Mouse (Mus musculus) natural killer cell, adult 2 months (primary cell): ENCODE results near the gene A930009A15Rik.
A peak's percentile ranks its signal among the peaks of the same experiment; 100 is the strongest.

ENCODE experiments used
- DNase-seq, 2 experiments: peaks; one replicate each; pipeline ENCODE4 v3.0.0; 2022; ENCODE audit warnings: low spot score in 2 of 2

The A930009A15Rik gene

DNA sequence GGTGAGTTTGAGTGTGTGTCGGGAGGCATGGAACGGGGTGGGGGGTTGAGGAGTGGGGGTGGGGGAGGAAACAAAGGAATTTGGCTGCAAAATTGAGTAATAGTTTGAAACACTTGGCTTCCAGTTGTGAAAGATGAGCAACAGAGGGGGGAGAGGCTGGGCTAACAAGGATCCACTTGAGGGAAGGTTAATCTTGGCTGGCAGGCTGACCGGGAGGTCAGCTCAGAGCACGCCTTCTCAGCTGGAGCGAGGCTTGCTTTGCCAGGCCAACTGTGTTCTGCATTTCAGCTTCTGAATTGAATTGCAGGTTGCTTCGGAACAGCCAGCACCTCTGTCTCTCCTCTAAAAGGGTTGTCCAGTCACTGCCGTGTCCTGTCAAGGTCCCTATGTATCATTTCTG, 9.7 kb downstream of the A930009A15Rik start:
- no peak for DNase-seq

DNA sequence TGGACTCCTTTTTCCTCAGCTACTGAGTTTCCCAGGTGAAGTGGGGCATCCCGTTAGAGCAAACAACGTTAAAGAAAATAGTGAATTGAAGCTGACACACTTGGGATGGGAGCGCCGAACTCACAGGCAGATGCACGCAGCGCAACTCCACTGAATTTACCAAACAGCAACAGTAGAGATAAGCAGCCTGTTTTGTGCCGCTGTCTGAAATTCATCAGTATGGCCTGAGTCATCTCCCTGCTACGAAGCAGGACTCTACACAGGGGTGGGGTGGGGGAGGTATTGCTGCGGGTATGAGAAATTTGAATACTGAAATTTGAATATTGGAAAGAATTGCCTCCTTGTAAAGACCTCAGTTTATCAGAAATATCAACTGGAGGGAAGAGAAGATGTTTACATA, 12.2 kb downstream of the A930009A15Rik start:
- no peak for DNase-seq

DNA sequence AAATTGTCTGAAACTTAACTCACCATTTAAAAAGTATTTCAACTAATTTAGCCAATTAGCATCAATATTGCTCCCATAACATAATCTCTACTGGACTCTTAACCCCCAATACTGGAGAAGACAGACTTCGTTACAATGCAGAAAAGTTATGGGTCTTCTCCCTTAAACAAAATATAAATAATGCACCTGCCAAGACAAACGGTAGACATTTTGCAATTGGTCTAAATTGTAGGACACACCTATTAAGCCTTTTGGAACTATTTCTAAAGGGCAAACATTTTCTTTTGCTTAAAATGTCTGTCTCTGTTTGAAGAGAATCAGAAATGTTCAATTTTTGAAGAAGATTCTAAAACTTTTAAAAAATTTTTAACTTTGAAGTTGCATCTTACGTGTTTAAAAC, 13.3 kb downstream of the A930009A15Rik start:
- DNase-seq, result no peak

DNA sequence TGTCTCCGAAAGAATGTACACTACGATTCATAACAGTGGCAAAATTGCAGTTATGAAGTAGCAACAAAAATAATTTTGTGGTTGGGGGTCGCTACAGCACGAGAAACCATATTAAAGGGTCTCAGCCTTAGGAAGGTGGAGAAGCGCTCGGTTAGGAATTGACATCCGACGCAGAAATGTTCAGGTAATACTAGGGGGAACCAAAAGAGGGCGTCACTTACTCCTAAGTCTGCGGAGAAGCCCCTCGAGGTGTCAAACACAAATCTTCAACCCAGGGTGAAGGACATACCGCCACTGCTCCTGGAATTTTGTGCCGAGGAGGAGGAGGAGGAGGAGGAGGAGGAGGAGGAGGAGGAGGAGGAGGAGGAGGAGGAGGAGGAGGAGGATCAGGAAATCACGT, 14.9 kb downstream of the A930009A15Rik start:
- DNase-seq, result no peak

DNA sequence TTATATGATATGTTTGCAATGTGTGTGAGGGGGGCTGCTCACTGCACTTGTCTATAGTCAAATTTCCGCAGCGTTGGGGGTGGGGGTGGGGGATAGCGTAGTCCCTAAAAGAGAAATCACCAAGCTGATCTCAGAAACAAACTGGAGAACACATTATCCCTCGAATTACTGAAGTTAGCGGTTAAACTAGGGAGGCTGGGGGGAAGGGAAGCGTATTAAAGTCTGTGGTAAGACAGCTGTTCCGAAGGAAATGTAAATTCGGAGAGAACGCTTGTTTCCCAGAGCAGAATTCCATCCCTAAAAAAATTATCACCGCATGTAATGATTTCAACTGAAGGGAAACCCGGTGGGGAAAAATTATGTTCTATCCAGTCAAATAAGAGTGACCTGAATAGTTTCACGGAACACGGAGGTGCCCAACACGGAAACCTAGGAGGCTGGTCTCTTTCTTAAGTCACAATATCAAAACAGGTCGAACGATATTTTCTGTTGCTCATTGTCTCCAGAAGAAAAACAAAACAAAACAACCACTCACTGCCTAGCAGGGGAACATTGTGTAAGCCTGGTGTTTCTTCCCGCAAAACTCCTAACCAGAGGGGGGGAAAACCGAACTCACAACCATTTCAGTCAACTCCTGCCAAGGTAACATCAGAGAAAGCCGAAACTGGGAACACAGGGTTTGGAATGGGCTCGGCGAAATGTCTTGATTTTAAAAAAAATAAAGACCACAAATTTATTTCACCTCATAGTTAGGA, 15.9 kb downstream of the A930009A15Rik start:
- DNase-seq, result no peak

DNA sequence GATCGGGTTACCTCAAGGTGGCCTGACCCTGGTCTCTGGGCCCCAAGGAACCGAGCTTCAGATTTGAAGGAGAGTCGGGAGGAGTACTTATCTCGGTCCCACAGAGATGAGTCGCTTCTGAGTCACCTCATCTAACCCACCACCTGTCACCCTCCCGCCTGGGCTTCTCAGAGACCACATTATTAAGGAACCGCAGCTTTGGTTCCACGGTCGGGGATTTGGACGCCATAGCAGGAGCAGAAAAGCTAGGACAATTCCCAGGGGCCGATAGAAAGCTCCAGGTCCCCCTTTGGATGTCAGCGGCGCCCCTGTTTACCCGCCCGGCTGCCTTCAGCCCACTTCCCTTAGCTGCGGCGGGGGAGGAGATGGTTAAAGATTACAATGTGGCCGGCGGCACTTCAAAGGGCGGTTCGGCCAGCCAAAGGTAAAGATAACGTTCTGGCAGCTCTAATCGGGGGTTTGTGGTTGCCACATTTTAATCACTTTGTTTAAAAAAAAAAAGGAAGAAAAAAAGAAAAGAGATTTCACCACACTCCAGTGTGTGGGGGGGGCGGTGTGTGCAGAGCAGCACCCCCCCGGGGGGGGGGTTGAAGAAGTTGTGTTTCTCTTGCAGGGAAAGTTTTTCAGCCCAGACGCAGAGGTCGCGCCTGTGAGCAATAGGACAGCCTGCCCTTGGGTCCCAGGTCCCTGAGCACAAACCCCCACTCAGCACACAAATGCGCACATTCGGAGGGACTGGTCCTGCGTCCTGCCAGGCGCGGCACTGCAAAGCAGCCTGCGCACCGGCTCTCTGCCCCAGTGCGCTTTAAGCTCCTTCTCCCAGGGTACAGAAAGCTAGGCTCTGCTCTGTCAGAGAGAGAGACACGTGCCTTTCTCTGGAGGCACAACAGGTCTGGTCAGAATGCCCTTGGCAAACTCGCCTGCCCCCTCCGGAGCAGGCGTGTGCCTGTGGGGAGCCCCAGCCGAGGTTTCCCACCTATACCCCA, 16.8 kb downstream of the A930009A15Rik start:
- peak; percentile 44 to 61 for DNase-seq

DNA sequence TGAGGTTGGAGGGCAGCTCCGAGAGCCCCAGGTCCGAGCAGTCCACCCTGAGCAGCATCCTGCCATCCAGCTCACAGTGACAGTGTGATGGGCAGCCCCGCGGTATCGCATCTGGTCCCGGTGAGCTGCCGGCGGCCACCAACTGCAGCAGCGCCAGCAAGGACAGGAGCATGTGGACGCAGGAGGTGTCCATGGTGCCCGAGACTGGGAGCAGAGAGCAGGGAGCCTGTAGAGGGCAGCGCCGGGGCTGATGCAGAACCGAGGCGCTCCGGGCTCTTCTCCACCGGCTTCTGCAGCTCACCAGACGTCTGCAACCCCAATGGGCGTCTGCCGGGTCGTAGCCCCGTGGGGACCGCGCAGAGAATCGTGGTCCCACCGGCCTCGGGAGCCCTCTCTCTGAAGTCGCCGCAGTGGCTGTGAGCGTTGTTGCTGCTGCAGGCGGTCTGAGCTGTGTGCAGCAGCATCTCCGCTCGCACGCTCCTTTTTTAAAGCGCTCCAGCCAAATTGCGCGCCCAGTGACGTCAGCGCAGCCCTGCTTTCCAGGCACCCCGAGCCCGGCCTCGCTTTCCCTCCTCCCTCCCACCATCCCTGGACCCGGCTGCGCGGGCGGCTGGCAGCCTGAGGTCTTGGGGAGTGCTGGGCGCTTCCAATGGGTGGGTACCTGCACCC, 17.6 kb downstream of the A930009A15Rik start, which contains the start of gene Lgr5:
TSS of gene Lgr5 (minus strand) at position 480 of the 669 bp plus-strand sequence.
- DNase-seq, result no peak

DNA sequence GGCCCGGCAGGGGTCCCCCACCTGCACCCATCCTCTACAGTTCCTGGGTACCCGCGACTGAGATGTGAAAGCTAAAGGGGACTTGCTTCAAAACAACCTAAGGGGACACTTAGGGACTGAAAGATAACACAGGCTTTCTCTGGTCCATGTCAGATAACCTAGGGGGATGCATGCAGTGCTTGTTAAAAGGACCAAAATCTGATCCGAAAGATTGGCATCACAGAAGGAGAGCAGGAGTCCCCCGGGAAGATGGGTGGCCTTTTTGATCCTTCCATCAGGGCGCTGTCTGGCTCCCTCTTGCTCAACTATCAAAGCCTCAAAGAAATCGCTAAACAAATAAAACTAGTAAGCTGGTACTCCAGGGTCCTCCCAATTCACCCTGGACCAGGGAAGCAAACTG, 18.2 kb downstream of the A930009A15Rik start:
- DNase-seq, result no peak

DNA sequence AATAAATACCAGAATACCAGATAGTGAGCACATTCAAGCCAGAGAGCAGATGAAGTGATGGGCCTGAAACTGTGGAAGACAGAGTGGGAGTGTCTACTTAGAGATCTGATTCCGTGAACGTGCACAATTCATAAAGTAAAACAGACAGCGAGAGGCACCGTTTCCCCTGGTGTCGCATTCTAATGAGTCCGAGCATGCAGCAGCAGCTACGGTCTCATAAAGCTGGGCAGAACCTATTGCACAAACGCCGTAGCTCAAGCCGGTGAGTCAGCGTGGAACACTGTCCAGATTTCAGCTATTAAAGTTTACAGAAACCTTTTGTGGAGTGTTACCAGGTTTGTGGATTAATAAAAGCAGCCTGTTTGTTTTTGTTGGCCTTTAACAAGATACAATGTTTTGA, 23.4 kb downstream of the A930009A15Rik start:
- DNase-seq, result no peak

DNA sequence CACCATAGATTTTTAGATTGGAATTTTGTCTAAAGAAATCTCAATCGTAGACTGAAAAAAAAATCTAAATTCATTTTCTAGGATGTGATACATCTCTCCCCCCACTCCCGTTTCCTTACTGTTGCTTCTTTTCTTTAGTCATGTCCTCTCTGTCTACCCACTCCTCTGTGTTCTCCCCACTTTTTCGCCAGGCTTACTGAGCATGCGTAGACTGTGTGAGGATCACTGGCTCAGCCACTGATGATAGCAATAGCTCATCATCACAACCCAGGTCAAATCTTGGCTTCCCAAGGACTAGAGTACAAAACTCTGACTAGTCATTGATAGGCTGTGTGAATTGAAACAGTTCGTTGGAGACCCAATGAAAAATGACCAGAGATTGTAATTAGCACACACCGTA, 23.9 kb downstream of the A930009A15Rik start:
- no peak for DNase-seq

DNA sequence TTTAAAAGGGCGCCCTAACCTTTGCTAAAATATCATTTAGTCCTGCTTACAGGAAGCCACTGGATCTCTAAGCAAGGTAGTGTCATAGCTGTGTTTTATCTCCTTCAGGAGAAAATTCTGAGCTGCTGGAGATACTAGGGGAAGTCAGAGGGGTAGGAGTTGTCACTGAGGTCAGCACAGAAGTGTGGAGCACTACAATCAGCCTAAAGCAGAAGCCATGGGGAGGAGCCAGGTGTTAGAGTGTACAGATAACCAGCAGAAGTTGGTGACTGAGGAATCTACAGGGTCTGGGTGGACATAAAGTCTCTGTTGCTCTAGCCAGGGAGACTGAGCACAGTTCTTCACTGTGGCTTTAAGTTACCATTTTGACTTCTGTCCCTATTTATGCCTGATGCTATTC, 26.0 kb downstream of the A930009A15Rik start:
- no peak for DNase-seq

DNA sequence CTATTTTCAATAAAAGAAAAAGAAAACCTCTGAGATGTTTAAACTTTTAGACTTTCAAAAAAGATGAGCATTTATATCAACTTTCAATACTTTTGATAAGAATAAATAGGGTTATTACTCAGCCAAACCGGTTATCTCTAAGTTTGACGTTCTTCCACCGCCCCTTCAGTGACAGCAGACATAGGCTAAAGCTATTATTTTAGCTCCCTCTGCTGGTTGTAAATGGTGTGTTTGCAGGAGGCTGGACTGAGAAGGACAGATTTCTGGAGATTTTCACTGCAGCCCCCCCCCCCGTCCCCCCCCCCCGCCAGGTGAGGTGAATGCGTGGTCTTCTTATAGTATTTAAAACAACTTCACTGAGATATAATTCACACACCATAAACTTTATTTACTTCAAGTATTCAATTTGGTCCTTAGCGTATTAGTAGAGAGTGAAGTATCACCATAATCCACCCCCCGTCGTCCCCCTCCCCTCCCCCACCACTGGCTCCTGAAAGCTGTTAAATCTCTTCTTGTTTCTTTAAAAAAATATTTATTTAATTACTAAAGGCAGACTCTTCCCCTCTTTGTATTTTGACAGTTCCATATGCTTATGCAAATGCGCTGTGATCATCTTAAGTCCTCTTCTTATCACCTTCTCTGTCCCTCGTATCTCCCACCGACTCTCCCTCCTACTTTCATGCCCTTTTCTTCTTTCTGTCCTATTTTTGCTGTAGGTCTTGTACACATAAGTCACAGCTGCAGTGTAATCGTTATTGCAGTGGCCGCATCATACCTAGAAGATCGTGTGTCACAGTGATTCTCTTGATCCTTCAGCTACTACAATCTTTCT, 47.9 kb downstream of the A930009A15Rik start:
- DNase-seq, result peak in 1 of 2 experiments; percentile 13

DNA sequence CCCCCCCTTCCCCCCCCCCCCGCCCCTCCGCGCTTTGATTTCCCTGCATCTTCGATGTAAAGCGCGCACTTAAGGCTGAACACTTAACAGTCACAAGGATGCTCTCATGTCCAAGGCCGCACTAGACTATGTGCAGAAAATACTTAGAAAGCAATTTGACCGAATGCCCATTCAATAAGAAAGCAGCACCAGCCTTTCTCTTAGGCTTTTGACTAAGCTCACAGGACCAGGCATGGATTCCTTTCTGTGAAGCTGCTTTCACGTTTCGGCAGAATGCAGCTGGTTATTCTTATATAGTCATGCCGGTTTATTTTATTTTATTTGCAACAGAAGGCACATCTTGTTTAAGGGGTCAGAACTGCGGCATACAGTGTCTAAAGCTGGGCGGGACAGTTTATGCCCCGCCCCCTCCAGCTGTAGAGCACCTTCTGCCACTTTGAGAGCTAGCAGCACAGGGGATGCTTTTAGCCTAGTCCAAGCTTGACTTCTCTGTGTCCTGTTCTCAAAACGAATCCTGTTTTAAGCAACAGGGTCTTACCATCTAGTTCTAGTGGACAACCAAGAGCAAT, 48.6 kb downstream of the A930009A15Rik start:
- no peak for DNase-seq

DNA sequence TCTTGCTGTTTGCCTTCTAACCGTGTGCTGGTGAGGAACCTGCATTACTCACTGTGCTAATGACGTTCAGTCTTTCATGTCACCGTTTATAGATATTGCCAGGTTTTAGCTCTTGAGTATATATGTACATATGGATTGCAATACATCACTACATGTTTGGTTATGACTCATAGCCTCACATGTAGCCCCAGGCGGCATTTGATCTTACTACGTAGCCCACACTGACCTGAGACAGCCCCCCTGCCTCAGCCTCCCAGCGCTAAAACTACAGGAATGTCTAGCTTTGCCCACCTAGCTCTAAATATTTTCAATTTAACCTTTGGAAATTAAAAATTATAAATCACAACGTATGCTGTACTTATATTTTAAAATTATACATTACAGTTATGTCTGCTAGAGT, 53.7 kb downstream of the A930009A15Rik start:
- DNase-seq, result no peak

DNA sequence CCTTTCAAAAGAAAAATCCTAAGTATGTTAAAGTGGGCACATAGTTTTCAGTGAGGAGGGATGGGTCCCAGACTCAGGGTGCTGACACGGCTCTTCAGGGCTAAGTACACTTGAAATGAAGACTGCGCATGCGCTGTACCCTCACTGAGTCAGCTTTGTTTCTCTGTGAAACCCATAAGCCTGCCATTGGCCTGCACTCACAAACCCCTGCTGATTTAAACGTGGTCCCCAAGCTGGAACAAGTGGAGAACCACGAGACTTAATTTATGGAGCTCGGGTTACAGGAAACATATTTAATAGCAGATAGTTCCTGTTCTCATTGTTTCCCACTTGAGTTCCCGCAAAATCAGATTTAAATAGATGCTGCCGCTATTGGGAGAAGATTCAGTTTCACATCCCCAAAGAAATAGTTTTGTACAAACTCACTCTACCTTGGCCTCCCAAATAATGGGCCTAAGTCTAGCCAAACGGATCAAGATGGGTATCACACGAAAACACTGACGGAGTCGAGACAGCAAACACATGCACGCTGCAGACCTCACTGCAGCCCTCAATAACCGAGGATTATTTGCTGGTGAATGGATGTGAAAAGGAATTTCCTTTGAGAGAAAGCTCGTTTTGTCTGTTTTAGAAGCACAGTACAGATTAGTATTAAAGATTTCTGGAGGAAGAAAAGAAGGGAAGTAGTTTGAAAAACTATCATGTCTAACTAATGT, 54.3 kb downstream of the A930009A15Rik start:
- DNase-seq, result peak; percentile 21 to 26

DNA sequence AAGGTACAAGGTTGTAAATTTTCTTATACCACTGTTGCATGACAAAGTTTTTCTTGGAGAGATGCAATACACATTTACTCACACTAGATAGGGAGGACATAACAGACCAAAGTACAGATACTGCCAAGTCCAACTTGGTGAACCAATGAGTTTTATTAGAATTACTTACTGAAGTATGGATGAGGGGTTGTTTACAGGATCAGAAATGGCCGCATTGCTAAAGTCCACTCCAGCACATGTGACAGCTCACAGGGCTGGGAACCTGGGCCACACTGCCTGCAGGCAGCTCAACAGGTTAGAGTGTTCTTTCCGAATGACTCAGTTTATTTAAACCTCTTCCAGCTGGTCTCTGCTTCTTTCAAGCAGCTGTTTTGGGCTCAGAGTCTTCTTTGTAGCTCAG, 55.2 kb downstream of the A930009A15Rik start:
- DNase-seq, result no peak

DNA sequence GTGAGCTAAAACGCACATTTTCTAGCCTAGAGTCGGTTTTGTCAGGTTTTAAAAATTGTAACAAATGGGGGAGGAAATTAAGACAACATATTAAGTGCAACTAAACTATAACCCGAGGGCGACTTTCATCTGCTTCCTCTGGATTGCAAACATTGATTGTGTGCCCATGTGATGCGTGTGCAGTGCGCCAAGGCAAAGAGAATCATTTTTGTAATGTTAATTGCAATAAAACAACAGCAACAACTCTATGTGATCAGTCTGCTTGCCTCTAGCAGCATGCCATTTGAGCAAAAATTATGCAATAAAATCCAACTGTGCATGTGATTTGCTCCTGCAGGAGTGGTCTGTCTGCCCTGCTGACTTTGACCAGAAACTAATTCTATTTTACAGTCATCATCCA, 56.9 kb downstream of the A930009A15Rik start:
- DNase-seq, result no peak
